Mouse (Mus musculus): Measurements from ENCODE around the gene Plekhn1. TPM values are rescaled to one million over a fixed set of nuclear protein-coding genes. Genes with fewer than 3 reads are reported as not detected.

Gene Plekhn1
- total RNA-seq (2023) = 49.1 TPM

GRCm38 (mm10) chr4:156234701-156235213, at the start of gene Plekhn1:
Plekhn1 (minus strand) TSS chr4:156234857.

GRCm38 (mm10) chr4:156255078-156255839, 20.6 kb upstream of the Plekhn1 start, which contains the start of gene Samd11:
Samd11 (minus strand) TSS chr4:156255657.

GRCm38 (mm10) chr4:156235808-156236533, 1.3 kb upstream of the Plekhn1 start, which contains the start of gene Noc2l:
Noc2l (plus strand) TSS chr4:156236010.

GRCm38 (mm10) chr4:156215649-156216048, 19.0 kb downstream of the Plekhn1 start, which contains the start of gene Perm1:
Perm1 (plus strand) TSS chr4:156215868.

GRCm38 (mm10) chr4:156203001-156203412, 31.6 kb downstream of the Plekhn1 start, which contains the start of gene AW011738:
AW011738 (plus strand) TSS chr4:156203304.

GRCm38 (mm10) chr4:156200623-156201475, 33.8 kb downstream of the Plekhn1 start, which contains the start of gene Isg15:
Isg15 (minus strand) TSS chr4:156200818.

GRCm38 (mm10) chr4:156197131-156197828, 37.4 kb downstream of the Plekhn1 start, which contains the start of gene Agrn:
Agrn (minus strand) TSS chr4:156197488.

Other genes starting within 250 kb of the Plekhn1 start
- gene B3galt6, start 242.2 kb downstream of the Plekhn1 start, total RNA-seq (2023) = 4.5 TPM
- 221 TPM for gene Sdf4, start 242.0 kb downstream of the Plekhn1 start, total RNA-seq (2023)
- 33.2 TPM for gene Tnfrsf4, start 221.0 kb downstream of the Plekhn1 start, total RNA-seq (2023)
- gene Tnfrsf18, start 208.7 kb downstream of the Plekhn1 start, total RNA-seq (2023) = 59.7 TPM
- gene Ttll10, start 175.4 kb downstream of the Plekhn1 start, total RNA-seq (2023) = not detected
- 37.9 TPM for gene 9430015G10Rik, start 124.9 kb downstream of the Plekhn1 start, total RNA-seq (2023)
- 0.26 TPM for gene Rnf223, start 104.3 kb downstream of the Plekhn1 start, total RNA-seq (2023)
- 5.0 TPM for gene Agrn, start 37.4 kb downstream of the Plekhn1 start, total RNA-seq (2023)
- gene Isg15, start 34.0 kb downstream of the Plekhn1 start, total RNA-seq (2023) = 10.8 TPM
- gene AW011738, start 31.6 kb downstream of the Plekhn1 start, total RNA-seq (2023) = 8.2 TPM
- gene Perm1, start 19.0 kb downstream of the Plekhn1 start, total RNA-seq (2023) = 0.62 TPM
- gene Noc2l, start 1.2 kb upstream of the Plekhn1 start, total RNA-seq (2023) = 96.5 TPM
- 1.6 TPM for gene Samd11, start 20.8 kb upstream of the Plekhn1 start, total RNA-seq (2023)
- not detected for gene Vmn2r-ps159, start 96.2 kb upstream of the Plekhn1 start, total RNA-seq (2023)

Data from CD4-positive naive resting alpha-beta T cell, adult 76 days (primary cell).